Mouse (Mus musculus) hindbrain, embryonic 12.5 days (tissue): ENCODE data around the gene Abce1. TPM values are rescaled to one million over a fixed set of nuclear protein-coding genes. Genes with fewer than 3 reads are reported as not detected.
"Not testable (repeated sequence)": the region's sequence is repeated elsewhere in the genome, so short reads cannot be mapped to it uniquely, and the experiment has no call there.

Experiments used
- ATAC-seq: fragments of 200-750 bp; cut with Nextera tagmentation; 2 replicates; pipeline ENCODE4 v1.8.0; 2017; ENCODE audit warnings: moderate TSS enrichment; ENCODE audit not compliant: low FRiP score
- H3K27ac ChIP-seq: fragments of 300-500 bp; sonication (generic); 2 replicates; pipeline ENCODE4 v1.5.1; 2016; ENCODE audit warnings: mild to moderate bottlenecking
- H3K27me3 ChIP-seq: fragments of 300-500 bp; sonication (generic); 2 replicates; pipeline ENCODE4 v1.6.1; 2016; ENCODE audit warnings: mild to moderate bottlenecking
- H3K36me3 ChIP-seq: fragments of 300-500 bp; sonication (generic); 2 replicates; pipeline ENCODE4 v1.6.1; 2016; ENCODE audit warnings: mild to moderate bottlenecking
- H3K4me1 ChIP-seq: fragments of 300-500 bp; sonication (generic); 2 replicates; pipeline ENCODE4 v1.6.1; 2016
- H3K4me2 ChIP-seq: fragments of 300-500 bp; sonication (generic); replicated peaks from 2 replicates; pipeline ENCODE4 v1.6.1; 2016; ENCODE audit warnings: mild to moderate bottlenecking
- H3K4me3 ChIP-seq: fragments of 300-500 bp; sonication (generic); 2 replicates; pipeline ENCODE4 v1.5.1; 2016; ENCODE audit warnings: mild to moderate bottlenecking
- H3K9ac ChIP-seq: fragments of 300-500 bp; sonication (generic); 2 replicates; pipeline ENCODE4 v1.6.1; 2016; ENCODE audit warnings: mild to moderate bottlenecking, moderate library complexity
- H3K9me3 ChIP-seq: fragments of 300-500 bp; sonication (generic); replicated peaks from 2 replicates; pipeline ENCODE4 v1.6.1; 2016; ENCODE audit warnings: mild to moderate bottlenecking
- WGBS: fragments of 180-500 bp; shearing (Covaris S2); methylation state at CpG from one replicate; pipeline ENCODE4 v1.1.7; 2016; 5-methylcytosine and 5-hydroxymethylcytosine counted together
- polyA plus RNA-seq: library from polyadenylated mRNA; unstranded; fragments of >200 nt; fragmentation: Nextera tagmentation; extraction: Ambion mirVana; gene quantifications from 2 replicates; pipeline ENCODE4 v1.2.1, GENCODE M21; 2016

Abce1 gene
- polyA plus RNA-seq, 1 experiment from 2014 or later = 102 TPM

- peaks cover 5% of the 10 kb centered on the region; the same call in 1 of the 2 replicates for H3K4me1 ChIP-seq
- H3K9ac ChIP-seq = peak overlapping the region; percentile 49; the same call in 1 of the 2 replicates
- no peaks in the 10 kb centered on the region for H3K27me3 ChIP-seq
- H3K36me3 ChIP-seq = peaks cover 33% of the 10 kb centered on the region
- no peak overlapping the region for H3K27ac ChIP-seq
- peak overlapping the region; percentile 61 for H3K4me2 ChIP-seq
- no peak for ATAC-seq
- H3K9me3 ChIP-seq = no peaks in the 10 kb centered on the region
- H3K4me3 ChIP-seq = peak overlapping the region; percentile 29
- WGBS = 45% methylated on average over 2 of the region's 2 CpGs
Observed at GRCm38 (mm10) chr8:79680965-79681364, 30.6 kb downstream of the Abce1 start.

- WGBS = 9% methylated on average over 34 of the region's 34 CpGs
- H3K4me3 ChIP-seq = peak overlapping the region; percentile 29
- H3K36me3 ChIP-seq = peaks cover 30% of the 10 kb centered on the region
- no peaks in the 10 kb centered on the region for H3K27me3 ChIP-seq
- H3K4me1 ChIP-seq = peaks cover 5% of the 10 kb centered on the region; the same call in 1 of the 2 replicates
- H3K4me2 ChIP-seq = peak overlapping the region; percentile 61
- ATAC-seq = peak; percentile 75; the same call in 1 of the 2 replicates
- H3K27ac ChIP-seq = no peak overlapping the region
- H3K9me3 ChIP-seq = no peaks in the 10 kb centered on the region
- H3K9ac ChIP-seq = peak overlapping the region; percentile 49; the same call in 1 of the 2 replicates
Observed at GRCm38 (mm10) chr8:79680555-79680954, 31.0 kb downstream of the Abce1 start.

- H3K9ac ChIP-seq, ATAC-seq, H3K27me3 ChIP-seq, H3K27ac ChIP-seq, H3K9me3 ChIP-seq, H3K4me1 ChIP-seq: not testable (repeated sequence)
- H3K4me3 ChIP-seq = peak overlapping the region; percentile 29; the same call in 1 of the 2 replicates
- 53% methylated on average over 10 of the region's 10 CpGs for WGBS
- peaks cover 26% of the 10 kb centered on the region for H3K36me3 ChIP-seq
- H3K4me2 ChIP-seq = peak overlapping the region; percentile 61; the same call in 1 of the 2 replicates
Observed at GRCm38 (mm10) chr8:79680083-79680482, 31.5 kb downstream of the Abce1 start.

- H3K27ac ChIP-seq = no peak overlapping the region
- no peaks in the 10 kb centered on the region for H3K27me3 ChIP-seq
- peaks cover 5% of the 10 kb centered on the region; the same call in 1 of the 2 replicates for H3K4me1 ChIP-seq
- no peak overlapping the region for H3K4me2 ChIP-seq
- peaks cover 25% of the 10 kb centered on the region for H3K36me3 ChIP-seq
- H3K9me3 ChIP-seq = no peaks in the 10 kb centered on the region
- no peak overlapping the region for H3K9ac ChIP-seq
- ATAC-seq = no peak
- no peak overlapping the region for H3K4me3 ChIP-seq
- WGBS = 70% methylated on average over 5 of the region's 5 CpGs
Observed at GRCm38 (mm10) chr8:79679005-79679404, 32.5 kb downstream of the Abce1 start.

- Histone ChIP-seq H3K36me3 (peaks cover 29% of the 10 kb centered on the region), H3K4me3 (no peak overlapping the region), H3K27ac (no peak overlapping the region), H3K4me1 (peaks cover 5% of the 10 kb centered on the region; the same call in 1 of the 2 replicates), H3K27me3 (no peaks in the 10 kb centered on the region), H3K4me2 (no peak overlapping the region), H3K9ac (no peak overlapping the region), H3K9me3 (no peaks in the 10 kb centered on the region)
- no peak for ATAC-seq
- WGBS = 92% methylated on average over 4 of the region's 4 CpGs
Observed at GRCm38 (mm10) chr8:79676461-79676860, 35.1 kb downstream of the Abce1 start.

GRCm38 (mm10) chr8:79658715-79659114, 52.8 kb downstream of the Abce1 start:
- not testable (repeated sequence) for H3K4me3 ChIP-seq, ATAC-seq, H3K4me1 ChIP-seq, H3K27me3 ChIP-seq, H3K27ac ChIP-seq, H3K9me3 ChIP-seq, H3K9ac ChIP-seq, H3K4me2 ChIP-seq
- 97% methylated on average over 3 of the region's 4 CpGs for WGBS
- H3K36me3 ChIP-seq = peaks cover 47% of the 10 kb centered on the region

- H3K4me3 ChIP-seq = no peak overlapping the region
- peaks cover 26% of the 10 kb centered on the region for H3K36me3 ChIP-seq
- no peaks in the 10 kb centered on the region for H3K4me1 ChIP-seq
- no peak overlapping the region for H3K4me2 ChIP-seq
- no peaks in the 10 kb centered on the region for H3K27me3 ChIP-seq
- WGBS = 97% methylated on average over 4 of the region's 4 CpGs
- no peak for ATAC-seq
- no peaks in the 10 kb centered on the region for H3K9me3 ChIP-seq
- H3K9ac ChIP-seq = no peak overlapping the region
- H3K27ac ChIP-seq = no peak overlapping the region
Observed at GRCm38 (mm10) chr8:79653736-79654135, 57.8 kb downstream of the Abce1 start.

- peaks cover 30% of the 10 kb centered on the region for H3K36me3 ChIP-seq
- WGBS = 92% methylated on average over 1 of the region's 1 CpGs
- no peak overlapping the region for H3K4me3 ChIP-seq
- H3K27ac ChIP-seq = no peak overlapping the region
- no peak overlapping the region for H3K9ac ChIP-seq
- no peaks in the 10 kb centered on the region for H3K4me1 ChIP-seq
- no peak overlapping the region for H3K4me2 ChIP-seq
- ATAC-seq = no peak
- H3K27me3 ChIP-seq = no peaks in the 10 kb centered on the region
- H3K9me3 ChIP-seq = no peaks in the 10 kb centered on the region
Observed at GRCm38 (mm10) chr8:79650158-79650814, 61.3 kb downstream of the Abce1 start.

- Histone ChIP-seq H3K4me1 (no peaks in the 10 kb centered on the region), H3K9me3 (no peaks in the 10 kb centered on the region), H3K4me2 (no peak overlapping the region), H3K36me3 (peaks cover 24% of the 10 kb centered on the region), H3K27ac (no peak overlapping the region), H3K9ac (no peak overlapping the region), H3K4me3 (no peak overlapping the region), H3K27me3 (no peaks in the 10 kb centered on the region)
- 92% methylated on average over 4 of the region's 4 CpGs for WGBS
- ATAC-seq = no peak
Observed at GRCm38 (mm10) chr8:79649569-79649968, 62.0 kb downstream of the Abce1 start.

GRCm38 (mm10) chr8:79641119-79641518, 70.4 kb downstream of the Abce1 start:
- peaks cover 5% of the 10 kb centered on the region; the same call in 1 of the 2 replicates for H3K36me3 ChIP-seq
- no peak for ATAC-seq
- peak overlapping the region; percentile 94 for H3K4me3 ChIP-seq
- peak overlapping the region; percentile 73 for H3K4me2 ChIP-seq
- H3K9me3 ChIP-seq = no peaks in the 10 kb centered on the region
- no peaks in the 10 kb centered on the region for H3K27me3 ChIP-seq
- H3K4me1 ChIP-seq = peaks cover 22% of the 10 kb centered on the region
- H3K9ac ChIP-seq = peak overlapping the region; percentile 92
- H3K27ac ChIP-seq = no peak overlapping the region
- 41% methylated on average over 1 of the region's 1 CpGs for WGBS

GRCm38 (mm10) chr8:79639586-79640451, 71.7 kb downstream of the Abce1 start, which contains the start of gene Otud4:
Gene Otud4, plus strand, starts transcription at chr8:79639618.
- peak; percentile 79 for ATAC-seq
- H3K4me2 ChIP-seq = peak within 1 kb of the TSS; percentile 73
- H3K4me1 ChIP-seq = peaks cover 22% of the 10 kb centered on the region
- peak within 1 kb of the TSS; percentile 92 for H3K9ac ChIP-seq
- under 1% methylated on average over 86 of the region's 103 CpGs for WGBS
- H3K36me3 ChIP-seq = no peaks in the 10 kb centered on the region
- no peaks in the 10 kb centered on the region for H3K9me3 ChIP-seq
- H3K4me3 ChIP-seq = peak within 1 kb of the TSS; percentile 94
- no peaks in the 10 kb centered on the region for H3K27me3 ChIP-seq
- H3K27ac ChIP-seq = peak within 1 kb of the TSS; percentile 96
